Mouse (Mus musculus): ENCODE measurements around the gene Il9. TPM values are rescaled to one million over a fixed set of nuclear protein-coding genes. Genes with fewer than 3 reads are reported as not detected.

Il9 gene
- polyA plus RNA-seq, 1 experiment from 2014 or later: not detected

DNA sequence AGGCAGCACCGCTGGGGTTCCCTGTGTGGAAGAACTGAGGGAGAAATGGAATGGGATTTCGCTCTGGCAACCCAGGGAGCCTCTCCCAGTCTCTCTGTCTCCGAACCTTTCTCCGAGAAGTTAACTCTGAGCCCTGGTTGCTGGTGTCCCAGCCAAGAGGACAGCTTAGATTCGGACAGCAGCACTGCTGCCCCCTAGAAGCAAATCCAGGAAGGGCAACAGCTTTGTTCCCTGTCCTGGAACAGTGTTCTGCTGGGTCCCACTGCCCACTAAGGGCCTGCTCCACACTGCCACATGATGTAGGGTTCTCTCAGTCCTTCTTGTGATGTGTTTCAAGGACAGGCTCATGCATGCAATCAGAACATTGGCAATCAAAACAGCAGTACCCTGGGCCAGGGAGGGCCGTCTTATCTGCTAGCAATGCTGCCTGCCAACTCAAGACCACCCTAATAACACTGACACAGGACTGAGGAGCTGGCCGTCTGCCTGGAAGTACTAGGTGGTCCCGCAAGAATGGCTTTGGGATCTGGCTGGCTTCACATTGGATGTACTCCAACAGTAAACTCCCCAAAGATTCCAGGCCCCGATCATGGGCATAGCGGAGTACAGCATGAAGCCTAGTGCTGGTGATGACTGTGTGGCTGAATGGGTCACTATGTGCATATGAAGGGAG, 46.3 kb downstream of the Il9 start:
- peak; percentile 54; the same call in 1 of the 2 replicates for ATAC-seq
- no peak overlapping the region for H3K9ac ChIP-seq (replicated peaks; ENCODE audit: low read depth, low read length)
- H3K4me3 ChIP-seq (replicated peaks; ENCODE audit: low read length): no peak overlapping the region
- H3K27me3 ChIP-seq (replicated peaks; ENCODE audit: control insufficient read depth, insufficient read depth, low read length): peaks cover 44% of the 10 kb centered on the region
- 40% methylated on average over 10 of the region's 10 CpGs for WGBS
- peaks cover 28% of the 10 kb centered on the region for H3K4me1 ChIP-seq (replicated peaks; ENCODE audit: control insufficient read depth, insufficient read depth, low read length)
- no peak overlapping the region for H3K4me2 ChIP-seq (ENCODE audit: low read length)
- H3K27ac ChIP-seq (ENCODE audit: low read length): no peak overlapping the region
- H3K9me3 ChIP-seq (ENCODE audit: control insufficient read depth, low read length): no peaks in the 10 kb centered on the region
- H3K36me3 ChIP-seq (ENCODE audit: control insufficient read depth, insufficient read depth): no peaks in the 10 kb centered on the region

DNA sequence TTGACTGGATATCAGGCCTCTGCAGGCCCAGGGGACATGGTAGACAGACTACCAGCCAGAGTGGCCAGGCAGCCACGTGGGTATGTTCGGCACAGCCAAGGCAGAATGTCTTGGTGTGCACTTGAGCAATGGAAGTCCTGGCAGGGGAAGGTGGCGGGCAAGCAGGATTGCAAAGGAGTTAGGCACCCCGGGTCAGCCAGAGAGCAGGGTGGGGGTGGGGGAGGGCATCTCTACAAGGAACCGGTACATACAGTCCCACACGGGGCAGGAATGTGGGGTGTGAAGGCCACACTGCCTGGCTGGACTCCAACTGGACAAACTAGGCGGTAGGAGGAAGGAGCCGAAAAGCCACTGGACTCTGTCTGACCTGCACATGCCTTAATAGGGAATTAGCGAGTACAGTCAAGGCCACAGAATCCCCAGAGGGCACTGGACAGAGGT, 47.7 kb downstream of the Il9 start:
- Histone ChIP-seq H3K36me3 (ENCODE audit: control insufficient read depth, insufficient read depth) (no peaks in the 10 kb centered on the region), H3K27ac (ENCODE audit: low read length) (no peak overlapping the region), H3K4me1 (replicated peaks; ENCODE audit: control insufficient read depth, insufficient read depth, low read length) (peaks cover 28% of the 10 kb centered on the region), H3K9me3 (ENCODE audit: control insufficient read depth, low read length) (no peaks in the 10 kb centered on the region), H3K4me2 (ENCODE audit: low read length) (no peak overlapping the region), H3K27me3 (replicated peaks; ENCODE audit: control insufficient read depth, insufficient read depth, low read length) (peaks cover 31% of the 10 kb centered on the region), H3K9ac (replicated peaks; ENCODE audit: low read depth, low read length) (no peak overlapping the region), H3K4me3 (replicated peaks; ENCODE audit: low read length) (no peak overlapping the region)
- WGBS: 76% methylated on average over 9 of the region's 9 CpGs
- no peak for ATAC-seq

DNA sequence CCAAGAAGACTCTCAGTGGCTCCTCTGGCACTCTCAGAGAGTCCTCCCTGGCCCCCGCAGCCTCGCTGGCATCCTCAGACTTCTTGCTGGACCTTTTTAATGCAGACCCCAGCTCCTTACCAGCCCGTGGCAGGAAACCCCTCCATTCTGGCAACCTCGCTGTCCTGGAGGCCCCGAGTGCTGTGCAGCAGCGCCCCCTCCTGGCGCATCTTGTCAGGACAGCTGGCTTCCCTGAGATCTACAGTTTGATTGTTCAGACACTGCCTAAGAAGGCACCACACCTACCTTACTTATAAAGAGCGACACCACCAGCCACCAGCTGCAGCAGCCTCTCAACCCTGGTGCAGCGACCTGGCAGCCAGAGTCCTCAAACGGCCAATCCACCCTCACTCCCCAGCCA, 48.6 kb downstream of the Il9 start:
- ATAC-seq: peak; percentile 45; the same call in 1 of the 2 replicates

DNA sequence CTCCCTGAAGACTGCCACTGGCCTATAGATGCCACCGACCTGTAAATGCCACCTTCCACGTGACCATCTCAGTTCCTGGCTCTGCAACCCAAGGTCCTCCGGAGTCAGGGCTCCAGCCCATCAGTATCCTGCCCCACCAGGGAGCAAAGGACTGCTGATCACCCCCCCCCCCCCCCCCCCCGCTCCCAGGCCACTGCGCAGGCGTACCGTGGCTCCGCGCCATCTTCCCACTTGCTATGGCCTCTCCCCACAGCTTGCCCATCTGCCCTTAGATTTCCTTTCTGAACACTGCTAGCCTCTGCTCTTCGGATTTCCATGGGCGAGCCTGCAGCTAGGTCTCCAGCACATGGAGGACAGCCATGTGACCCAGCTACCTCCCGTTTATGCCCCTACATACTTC, 49.5 kb downstream of the Il9 start:
- Histone ChIP-seq H3K9ac (replicated peaks; ENCODE audit: low read depth, low read length) (no peak overlapping the region), H3K4me2 (ENCODE audit: low read length) (no peak overlapping the region), H3K36me3 (ENCODE audit: control insufficient read depth, insufficient read depth) (no peaks in the 10 kb centered on the region), H3K27ac (ENCODE audit: low read length) (no peak overlapping the region), H3K4me3 (replicated peaks; ENCODE audit: low read length) (no peak overlapping the region), H3K4me1 (replicated peaks; ENCODE audit: control insufficient read depth, insufficient read depth, low read length) (peaks cover 18% of the 10 kb centered on the region), H3K27me3 (replicated peaks; ENCODE audit: control insufficient read depth, insufficient read depth, low read length) (peaks cover 16% of the 10 kb centered on the region), H3K9me3 (ENCODE audit: control insufficient read depth, low read length) (no peaks in the 10 kb centered on the region)
- no peak for ATAC-seq
- 87% methylated on average over 11 of the region's 12 CpGs for WGBS

More for the DNA sequence above, 48.6 kb downstream of the Il9 start:
- H3K27me3 ChIP-seq (replicated peaks; ENCODE audit: control insufficient read depth, insufficient read depth, low read length): peaks cover 22% of the 10 kb centered on the region
- H3K4me3 ChIP-seq (replicated peaks; ENCODE audit: low read length): no peak overlapping the region
- peaks cover 25% of the 10 kb centered on the region for H3K4me1 ChIP-seq (replicated peaks; ENCODE audit: control insufficient read depth, insufficient read depth, low read length)
- H3K4me2 ChIP-seq (ENCODE audit: low read length): no peak overlapping the region
- no peaks in the 10 kb centered on the region for H3K36me3 ChIP-seq (ENCODE audit: control insufficient read depth, insufficient read depth)
- no peak overlapping the region for H3K9ac ChIP-seq (replicated peaks; ENCODE audit: low read depth, low read length)
- WGBS: 5% methylated on average over 10 of the region's 10 CpGs
- no peak overlapping the region for H3K27ac ChIP-seq (ENCODE audit: low read length)
- no peaks in the 10 kb centered on the region for H3K9me3 ChIP-seq (ENCODE audit: control insufficient read depth, low read length)

Other genes with a start within 250 kb of the Il9 start
- gene Neurog1, start 230.1 kb downstream of the Il9 start, polyA plus RNA-seq (2015; fragmentation: Nextera tagmentation; extraction: Ambion mirVana): 2.3 and 2.6 TPM in 2 replicates
- 12.8 and 20.9 TPM in 2 replicates for gene Cxcl14, start 185.7 kb downstream of the Il9 start, polyA plus RNA-seq (2015; fragmentation: Nextera tagmentation; extraction: Ambion mirVana)
- not detected in 2 replicates for gene Gm3045, start 55.7 kb downstream of the Il9 start, polyA plus RNA-seq (2015; fragmentation: Nextera tagmentation; extraction: Ambion mirVana)
- gene Slc25a48, start 43.9 kb downstream of the Il9 start, polyA plus RNA-seq (2015; fragmentation: Nextera tagmentation; extraction: Ambion mirVana): not detected in 2 replicates
- 1.8 and 2.9 TPM in 2 replicates for gene Fbxl21, start 40.2 kb upstream of the Il9 start, polyA plus RNA-seq (2015; fragmentation: Nextera tagmentation; extraction: Ambion mirVana)
- not detected in 2 replicates for gene Lect2, start 66.3 kb upstream of the Il9 start, polyA plus RNA-seq (2015; fragmentation: Nextera tagmentation; extraction: Ambion mirVana)
- gene Tgfbi, start 127.3 kb upstream of the Il9 start, polyA plus RNA-seq (2015; fragmentation: Nextera tagmentation; extraction: Ambion mirVana): 3.8 and 4.7 TPM in 2 replicates
- 32.9 and 37.6 TPM in 2 replicates for gene Smad5, start 220.8 kb upstream of the Il9 start, polyA plus RNA-seq (2015; fragmentation: Nextera tagmentation; extraction: Ambion mirVana)

All from forebrain, embryonic 16.5 days (tissue).